Mouse (Mus musculus): ENCODE measurements at regions not wholly inside any gene's neighbourhood (a gene's known extent, or its start where the extent isn't known, plus 50 kb on each side); places are given as distances from the start of the nearest gene placed in this dataset.

GRCm38 (mm10) chr2:105507160-105507559, 108.0 kb upstream of the Rcn1 start:
- 79% methylated on average over 4 of the region's 4 CpGs for WGBS
- Histone ChIP-seq H3K4me2 (no peak overlapping the region), H3K9ac (no peak overlapping the region), H3K27me3 (peaks cover 17% of the 10 kb centered on the region), H3K36me3 (replicated peaks) (no peaks in the 10 kb centered on the region), H3K9me3 (no peaks in the 10 kb centered on the region), H3K27ac (no peak overlapping the region), H3K4me1 (no peaks in the 10 kb centered on the region; the same call in 1 of the 2 replicates), H3K4me3 (replicated peaks) (no peak overlapping the region)
- no peak for ATAC-seq (ENCODE audit: low FRiP score)

DNA sequence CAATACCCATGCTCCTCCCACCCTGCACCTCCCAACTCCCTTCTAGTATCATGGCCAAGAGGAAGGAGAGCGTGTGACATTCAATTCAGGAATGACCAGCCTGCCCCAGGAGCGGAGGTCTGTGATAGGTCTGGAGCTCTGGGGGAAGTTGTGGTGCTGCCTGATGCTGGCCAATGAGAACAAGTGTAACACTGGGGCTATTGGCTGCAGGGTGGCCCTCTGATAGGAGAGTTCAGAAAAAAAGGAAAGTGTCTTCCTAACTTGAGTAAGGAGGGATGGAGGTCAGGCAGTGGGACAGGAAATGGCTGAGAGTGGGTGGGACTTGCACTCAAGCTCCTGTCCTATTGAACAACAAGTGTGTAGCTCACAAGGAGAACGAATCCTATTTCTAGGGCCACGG, 111.7 kb upstream of the Rcn1 start:
- H3K4me3 ChIP-seq (replicated peaks): no peak overlapping the region
- H3K9ac ChIP-seq: no peak overlapping the region
- peaks cover 37% of the 10 kb centered on the region for H3K27me3 ChIP-seq
- H3K27ac ChIP-seq: no peak overlapping the region
- peaks cover 13% of the 10 kb centered on the region for H3K4me1 ChIP-seq
- WGBS: 86% methylated on average over 4 of the region's 4 CpGs
- ATAC-seq (ENCODE audit: low FRiP score): no peak
- H3K4me2 ChIP-seq: no peak overlapping the region
- H3K36me3 ChIP-seq (replicated peaks): no peaks in the 10 kb centered on the region
- no peaks in the 10 kb centered on the region for H3K9me3 ChIP-seq

DNA sequence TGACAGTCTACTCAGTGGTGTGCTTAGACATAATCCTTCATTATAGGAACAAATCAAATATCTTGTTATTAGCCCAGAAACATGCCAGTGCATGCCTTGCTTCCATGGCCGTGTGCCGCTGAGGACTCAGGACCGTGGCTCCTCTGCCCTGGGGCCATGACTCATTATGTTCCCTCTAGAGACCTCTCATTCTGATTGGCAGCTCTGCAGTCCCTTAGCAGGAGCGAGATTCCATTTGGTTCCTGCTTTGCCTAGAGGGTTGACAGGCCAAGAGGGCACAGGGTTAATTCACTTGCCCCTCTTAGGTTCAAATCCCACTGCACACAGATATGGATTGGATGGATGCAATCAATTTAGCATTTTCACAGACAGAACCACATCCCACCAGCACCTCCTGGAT, 112.6 kb upstream of the Rcn1 start:
- WGBS: 70% methylated on average over 4 of the region's 4 CpGs
- H3K9me3 ChIP-seq: no peaks in the 10 kb centered on the region
- H3K4me2 ChIP-seq: no peak overlapping the region
- H3K27me3 ChIP-seq: peaks cover 37% of the 10 kb centered on the region
- H3K9ac ChIP-seq: no peak overlapping the region
- no peak overlapping the region for H3K27ac ChIP-seq
- no peak overlapping the region for H3K4me3 ChIP-seq (replicated peaks)
- no peak for ATAC-seq (ENCODE audit: low FRiP score)
- H3K36me3 ChIP-seq (replicated peaks): no peaks in the 10 kb centered on the region
- peaks cover 20% of the 10 kb centered on the region for H3K4me1 ChIP-seq

DNA sequence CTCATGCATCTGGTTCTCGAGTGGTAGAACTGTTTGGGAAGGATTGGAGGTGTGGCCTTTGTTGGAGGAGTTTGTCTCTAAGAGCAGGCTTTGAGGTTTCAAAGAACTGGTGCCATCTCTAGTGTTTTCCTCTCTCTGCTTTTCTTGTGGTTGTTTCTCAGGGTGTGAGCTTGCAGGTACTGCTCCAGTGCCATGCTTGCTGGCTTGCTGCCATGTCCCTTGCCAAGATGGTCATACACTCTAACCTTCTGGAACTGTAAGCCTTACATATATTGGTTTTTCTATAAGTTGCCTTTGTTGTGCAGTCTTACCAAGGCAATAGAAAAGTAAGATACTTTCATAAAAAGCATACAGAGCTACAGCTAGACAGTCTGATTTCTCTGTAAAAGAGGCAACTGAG, 115.1 kb upstream of the Rcn1 start:
- peaks cover 29% of the 10 kb centered on the region for H3K4me1 ChIP-seq
- no peak overlapping the region for H3K9ac ChIP-seq
- no peak overlapping the region for H3K4me3 ChIP-seq (replicated peaks)
- no peaks in the 10 kb centered on the region for H3K9me3 ChIP-seq
- no peak overlapping the region for H3K4me2 ChIP-seq
- H3K27me3 ChIP-seq: peaks cover 49% of the 10 kb centered on the region
- no peaks in the 10 kb centered on the region for H3K36me3 ChIP-seq (replicated peaks)
- no peak for ATAC-seq (ENCODE audit: low FRiP score)
- H3K27ac ChIP-seq: no peak overlapping the region
- 96% methylated on average over 1 of the region's 1 CpGs for WGBS

- Histone ChIP-seq H3K9me3 (no peaks in the 10 kb centered on the region), H3K4me2 (no peak overlapping the region), H3K4me1 (peaks cover 29% of the 10 kb centered on the region), H3K36me3 (replicated peaks) (no peaks in the 10 kb centered on the region), H3K9ac (no peak overlapping the region), H3K27ac (peak overlapping the region; percentile 26; the same call in 1 of the 2 replicates), H3K4me3 (replicated peaks) (no peak overlapping the region), H3K27me3 (peaks cover 45% of the 10 kb centered on the region)
- no peak for ATAC-seq (ENCODE audit: low FRiP score)
- 49% methylated on average over 3 of the region's 3 CpGs for WGBS
These were observed 115.8 kb upstream of the Rcn1 start for GRCm38 (mm10) chr2:105514881-105515280.

DNA sequence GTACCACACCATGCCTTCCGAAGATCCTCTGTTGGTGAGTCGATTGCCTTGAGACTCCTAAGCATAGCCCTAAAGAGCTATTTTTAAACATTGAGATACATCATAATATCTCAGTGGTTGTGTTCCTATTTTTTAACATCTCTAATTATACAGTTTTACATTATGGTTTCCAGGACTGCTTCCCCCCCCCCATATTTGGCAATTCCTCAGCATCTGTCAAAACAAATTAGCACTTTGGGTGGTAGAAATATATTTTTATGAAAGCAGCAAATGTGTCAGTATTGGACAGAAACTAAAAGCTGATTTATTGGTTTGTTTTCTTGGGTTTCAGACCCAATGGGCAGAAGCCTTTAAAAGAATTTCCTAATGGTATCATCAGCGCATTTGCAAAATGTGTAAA, 116.2 kb upstream of the Rcn1 start:
- Histone ChIP-seq H3K9ac (no peak overlapping the region), H3K36me3 (replicated peaks) (no peaks in the 10 kb centered on the region), H3K4me2 (no peak overlapping the region), H3K27ac (0 out of 2 replicates have a peak overlapping the region, but pooled peaks have one; percentile 26), H3K4me3 (replicated peaks) (no peak overlapping the region), H3K4me1 (peaks cover 29% of the 10 kb centered on the region), H3K27me3 (peaks cover 45% of the 10 kb centered on the region), H3K9me3 (no peaks in the 10 kb centered on the region)
- 75% methylated on average over 3 of the region's 3 CpGs for WGBS
- no peak for ATAC-seq (ENCODE audit: low FRiP score)

DNA sequence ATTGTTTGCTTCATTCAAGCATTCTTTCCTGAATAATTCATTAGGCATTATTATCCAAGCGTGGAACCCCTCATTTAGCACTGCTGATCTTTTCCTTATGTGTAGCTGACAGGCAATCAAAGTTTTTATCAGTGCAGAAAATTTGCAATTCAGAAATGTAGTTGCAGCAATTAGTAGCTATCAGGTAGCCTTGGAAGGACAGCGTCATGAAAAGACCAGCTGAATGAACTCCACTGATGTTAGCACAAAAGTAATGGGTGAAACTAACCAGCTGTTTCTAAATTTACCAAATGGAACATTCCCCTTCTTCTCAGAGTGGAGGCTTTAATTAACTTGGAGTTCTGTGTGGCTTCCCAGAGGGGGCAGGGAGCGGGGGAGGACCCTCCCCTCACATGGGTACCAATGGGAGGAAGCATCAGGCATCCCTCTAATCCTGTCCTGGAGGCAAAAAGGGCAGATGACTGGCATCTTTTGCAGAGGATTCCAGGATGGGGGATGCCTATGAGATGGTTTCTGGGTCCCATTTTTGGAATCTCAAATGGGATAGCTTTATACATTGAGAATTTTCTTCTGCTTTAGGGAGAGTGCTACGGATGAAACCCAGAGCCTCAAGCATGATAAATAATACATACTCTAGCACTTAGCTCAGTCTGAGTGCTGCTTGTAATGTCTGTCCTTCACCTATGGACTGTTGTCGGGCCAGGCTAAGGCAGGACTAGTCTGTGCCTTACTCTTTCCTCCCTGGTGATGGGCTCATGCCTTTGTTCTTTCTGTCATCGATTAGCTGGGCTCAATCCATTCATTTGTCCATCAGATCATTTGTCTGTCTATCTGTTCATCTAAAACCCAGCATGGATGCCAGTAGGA, 117.4 kb upstream of the Rcn1 start:
- Histone ChIP-seq H3K27ac (peak overlapping the region; percentile 75), H3K4me3 (replicated peaks) (no peak overlapping the region), H3K4me2 (0 out of 2 replicates have a peak overlapping the region, but pooled peaks have one; percentile 13), H3K36me3 (replicated peaks) (no peaks in the 10 kb centered on the region), H3K27me3 (peaks cover 48% of the 10 kb centered on the region), H3K4me1 (peaks cover 29% of the 10 kb centered on the region), H3K9me3 (no peaks in the 10 kb centered on the region), H3K9ac (no peak overlapping the region)
- WGBS: 34% methylated on average over 6 of the region's 6 CpGs
- peak; percentile 92 for ATAC-seq (ENCODE audit: low FRiP score)

GRCm38 (mm10) chr2:105521841-105522240, 122.7 kb upstream of the Rcn1 start:
- H3K9ac ChIP-seq: no peak overlapping the region
- no peak overlapping the region for H3K4me2 ChIP-seq
- H3K4me3 ChIP-seq (replicated peaks): no peak overlapping the region
- no peak for ATAC-seq (ENCODE audit: low FRiP score)
- H3K36me3 ChIP-seq (replicated peaks): no peaks in the 10 kb centered on the region
- WGBS: 9% methylated on average over 4 of the region's 4 CpGs
- peaks cover 61% of the 10 kb centered on the region for H3K27me3 ChIP-seq
- H3K27ac ChIP-seq: no peak overlapping the region
- H3K4me1 ChIP-seq: peaks cover 15% of the 10 kb centered on the region
- H3K9me3 ChIP-seq: no peaks in the 10 kb centered on the region

DNA sequence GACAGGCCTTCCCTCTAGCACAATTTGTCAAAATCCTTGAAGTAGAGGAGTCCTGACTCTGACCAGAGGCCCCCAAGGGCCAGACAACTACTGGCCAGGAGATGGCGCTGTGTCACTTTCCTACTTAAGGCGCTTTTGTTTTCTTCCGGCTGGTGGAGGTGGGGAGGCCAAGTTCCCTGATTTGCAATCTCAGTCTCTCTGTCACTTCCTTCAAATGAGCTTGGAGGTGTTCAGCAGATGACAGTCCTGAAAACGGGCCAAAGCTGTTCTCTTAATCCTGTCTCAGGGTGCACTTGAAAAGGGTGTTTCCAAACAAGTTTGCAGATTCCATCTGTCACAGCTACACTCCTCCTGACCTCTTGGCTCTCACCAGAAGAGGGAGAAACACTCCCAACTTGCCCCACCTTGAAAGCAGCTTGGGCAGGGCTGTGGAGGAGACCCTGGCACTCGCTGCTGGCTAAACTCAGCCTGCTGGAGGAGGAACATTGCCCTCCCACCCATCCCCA, 124.2 kb upstream of the Rcn1 start:
- ATAC-seq (ENCODE audit: low FRiP score): peak; percentile 71; the same call in 1 of the 2 replicates
- Histone ChIP-seq H3K27ac (no peak overlapping the region), H3K27me3 (peaks cover 51% of the 10 kb centered on the region), H3K4me2 (no peak overlapping the region), H3K4me3 (replicated peaks) (no peak overlapping the region), H3K9ac (no peak overlapping the region), H3K9me3 (no peaks in the 10 kb centered on the region), H3K36me3 (replicated peaks) (no peaks in the 10 kb centered on the region), H3K4me1 (peaks cover 7% of the 10 kb centered on the region)
- 4% methylated on average over 5 of the region's 5 CpGs for WGBS

- H3K36me3 ChIP-seq (replicated peaks): no peaks in the 10 kb centered on the region
- no peak overlapping the region for H3K27ac ChIP-seq
- peaks cover 7% of the 10 kb centered on the region for H3K4me1 ChIP-seq
- H3K4me3 ChIP-seq (replicated peaks): no peak overlapping the region
- H3K4me2 ChIP-seq: no peak overlapping the region
- 83% methylated on average over 7 of the region's 7 CpGs for WGBS
- no peak overlapping the region for H3K9ac ChIP-seq
- no peaks in the 10 kb centered on the region for H3K9me3 ChIP-seq
- ATAC-seq (ENCODE audit: low FRiP score): no peak
- peaks cover 47% of the 10 kb centered on the region for H3K27me3 ChIP-seq
These were observed 126.0 kb upstream of the Rcn1 start for GRCm38 (mm10) chr2:105525111-105525610.

- Histone ChIP-seq H3K27ac (no peak overlapping the region), H3K4me3 (replicated peaks) (no peak overlapping the region), H3K4me1 (peaks cover 2% of the 10 kb centered on the region), H3K9ac (no peak overlapping the region), H3K36me3 (replicated peaks) (no peaks in the 10 kb centered on the region), H3K4me2 (no peak overlapping the region), H3K27me3 (peaks cover 24% of the 10 kb centered on the region), H3K9me3 (no peaks in the 10 kb centered on the region)
- ATAC-seq (ENCODE audit: low FRiP score): no peak
- WGBS: 91% methylated on average over 8 of the region's 8 CpGs
These were observed 129.4 kb upstream of the Rcn1 start for GRCm38 (mm10) chr2:105528535-105528934.

- Histone ChIP-seq H3K4me1 (no peaks in the 10 kb centered on the region), H3K9me3 (no peaks in the 10 kb centered on the region), H3K36me3 (replicated peaks) (no peaks in the 10 kb centered on the region), H3K4me2 (no peak overlapping the region), H3K4me3 (replicated peaks) (no peak overlapping the region), H3K27ac (no peak overlapping the region), H3K27me3 (no peaks in the 10 kb centered on the region), H3K9ac (no peak overlapping the region)
- ATAC-seq (ENCODE audit: low FRiP score): no peak
- 90% methylated on average over 13 of the region's 13 CpGs for WGBS
These were observed 124.6 kb upstream of the Pax6 start for GRCm38 (mm10) chr2:105544099-105544498.

- Histone ChIP-seq H3K9ac (no peak overlapping the region), H3K27ac (no peak overlapping the region), H3K27me3 (no peaks in the 10 kb centered on the region), H3K9me3 (no peaks in the 10 kb centered on the region), H3K4me3 (replicated peaks) (no peak overlapping the region), H3K4me1 (no peaks in the 10 kb centered on the region), H3K36me3 (replicated peaks) (no peaks in the 10 kb centered on the region), H3K4me2 (no peak overlapping the region)
- no peak for ATAC-seq (ENCODE audit: low FRiP score)
- WGBS: 90% methylated on average over 2 of the region's 2 CpGs
These were observed 116.6 kb upstream of the Pax6 start for GRCm38 (mm10) chr2:105552092-105552491.
